Mouse (Mus musculus) testis, adult 2 months (tissue): ENCODE results near the gene Kcnip1.

Source experiments
- CTCF ChIP-seq: fragments of 200-500 bp; IDR thresholded peaks from 2 replicates; pipeline ENCODE4 v1.5.1; 2012; ENCODE audit warnings: low read depth, mild to moderate bottlenecking, inconsistent platforms, low read length, moderate library complexity; ENCODE audit not compliant: control insufficient read depth, insufficient read depth, insufficient replicate concordance
- POLR2A ChIP-seq: fragments of 200-500 bp; IDR thresholded peaks from 2 replicates; pipeline ENCODE4 v1.6.1; 2012; ENCODE audit warnings: low read depth, mild to moderate bottlenecking, inconsistent platforms, low read length, moderate library complexity; ENCODE audit not compliant: control insufficient read depth

- TF ChIP-seq CTCF (no peak), POLR2A (no peak)
These were observed 355.8 kb downstream of the Kcnip1 start for GRCm38 (mm10) chr11:33637107-33637506.
